Comparison of ENCODE assay signal across 24 mouse cellular contexts in the genomic region with DNA sequence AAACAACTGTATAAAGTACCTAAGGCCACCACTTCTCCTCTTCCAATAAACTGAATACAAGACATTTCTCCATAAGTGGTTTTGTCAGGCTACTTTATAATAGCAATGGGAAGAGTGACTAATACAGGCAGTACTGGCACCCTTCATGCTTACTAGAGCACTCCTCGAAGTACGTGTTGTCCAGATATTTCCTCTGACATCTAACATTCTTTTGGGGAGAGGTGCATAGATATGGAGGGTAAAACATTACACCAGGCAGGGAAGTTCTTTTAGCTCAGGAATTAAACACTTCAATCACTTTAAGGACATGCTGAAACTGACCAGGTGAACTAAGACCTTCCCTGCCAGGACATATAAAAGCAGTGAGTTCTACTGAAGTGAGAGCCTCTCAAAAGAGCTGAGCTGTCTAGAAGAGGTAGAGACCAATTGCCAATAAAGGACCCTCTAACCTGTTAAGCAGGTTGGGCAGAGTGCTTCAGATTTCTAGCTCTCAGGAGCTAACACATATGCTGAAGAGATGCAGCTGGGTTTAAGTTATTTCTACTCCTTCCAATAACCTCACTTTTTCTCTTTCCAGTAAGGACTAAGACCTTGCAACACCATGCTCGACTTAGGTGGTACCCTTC.
DNase-seq lines count a peak whose midpoint lies in the region; ATAC-seq and TF ChIP-seq lines count a peak whose summit lies in the region.
"Had no signal": no experiment of that assay in that cellular context is flagged by ENCODE, and none has a peak within 500 bp of the region (broad histone marks: within the 10 kb centered on the region; RNA-seq: fewer than 3 reads in every experiment).

No protein-coding gene starts in this region.

- no peak overlapping the region for H3K9ac ChIP-seq in lung, embryonic 14.5 days
- H3K9ac ChIP-seq in lung, embryonic 16.5 days (ENCODE audit: low read length) = no peak overlapping the region
- H3K9ac ChIP-seq: embryonic facial prominence, embryonic 12.5 days; forebrain, embryonic 13.5 days; forebrain, embryonic 15.5 days had no signal

- H3K4me3 ChIP-seq in lung, embryonic 14.5 days (ENCODE audit: low read depth, low read length) = no peak overlapping the region
- H3K4me3 ChIP-seq in lung, embryonic 16.5 days (ENCODE audit: low read length) = no peak overlapping the region
- H3K4me3 ChIP-seq: embryonic facial prominence, embryonic 10.5 days; embryonic facial prominence, embryonic 12.5 days; forebrain, embryonic 13.5 days; forebrain, embryonic 15.5 days had no signal

- H3K36me3 ChIP-seq in lung, embryonic 14.5 days (ENCODE audit: insufficient read depth) = no peaks in the 10 kb centered on the region
- no peaks in the 10 kb centered on the region for H3K36me3 ChIP-seq in lung, embryonic 16.5 days (ENCODE audit: control insufficient read depth, insufficient read depth, low read length)
- H3K36me3 ChIP-seq: embryonic facial prominence, embryonic 10.5 days; embryonic facial prominence, embryonic 12.5 days; forebrain, embryonic 15.5 days; G1E had no signal

- ATAC-seq in lung, embryonic 14.5 days (ENCODE audit: insufficient read depth) = peak; percentile 83; the same call in 1 of the 2 replicates
- peak; percentile 97 for ATAC-seq in lung, embryonic 16.5 days (ENCODE audit: low read depth)
- ATAC-seq: activated CD4-positive, CD25-positive, alpha-beta regulatory T cell, adult 4 months; CD4-positive, CD25-positive, alpha-beta regulatory T cell, adult 4 months; forebrain, embryonic 13.5 days; forebrain, embryonic 15.5 days; Patski had no signal

- no peaks in the 10 kb centered on the region for H3K27me3 ChIP-seq in lung, embryonic 14.5 days (ENCODE audit: insufficient read depth, low read length)
- no peaks in the 10 kb centered on the region for H3K27me3 ChIP-seq in lung, embryonic 16.5 days (ENCODE audit: control insufficient read depth, insufficient read depth, low read depth, low read length)
- H3K27me3 ChIP-seq: CH12.LX; embryonic facial prominence, embryonic 12.5 days; forebrain, embryonic 13.5 days; forebrain, embryonic 15.5 days; Patski had no signal

- WGBS in lung, embryonic 14.5 days = 51% methylated on average over 3 of the region's 3 CpGs
- WGBS in lung, embryonic 16.5 days = 44% methylated on average over 3 of the region's 3 CpGs

- peak; percentile 59 for DNase-seq in lung, embryonic 14.5 days
- DNase-seq in lung, adult 18-20 months = no peak
- no peak for DNase-seq in lung, postnatal 4 days
- peak; percentile 1 for DNase-seq in lung, postnatal 25 days (ENCODE audit: low spot score)
- no peak for DNase-seq in lung, postnatal 14 days
- DNase-seq: adrenal gland, adult 8-10 months; adrenal gland, postnatal 14 days; adrenal gland, postnatal 36 days; B cell, adult 2 months; cerebellum, adult 11-12 months; cerebellum, adult 2 months; cerebellum, adult 9-10 months; cerebellum, postnatal 10 days; cerebellum, postnatal 25 days had no signal

- H3K4me1 ChIP-seq in lung, embryonic 14.5 days (ENCODE audit: insufficient read depth) = no peaks in the 10 kb centered on the region
- H3K4me1 ChIP-seq in lung, embryonic 16.5 days (replicated peaks; ENCODE audit: control insufficient read depth, insufficient read depth, low read length) = no peaks in the 10 kb centered on the region
- H3K4me1 ChIP-seq: embryonic facial prominence, embryonic 10.5 days; embryonic facial prominence, embryonic 12.5 days; forebrain, embryonic 13.5 days; forebrain, embryonic 15.5 days had no signal

- no peak for TF ChIP-seq CTCF in lung, embryonic 14.5 days (IDR thresholded peaks at IDR 0.05; ENCODE audit: low read depth)

- no peaks in the 10 kb centered on the region for H3K9me3 ChIP-seq in lung, embryonic 14.5 days (ENCODE audit: low read depth, low read length)
- no peaks in the 10 kb centered on the region for H3K9me3 ChIP-seq in lung, embryonic 16.5 days (ENCODE audit: control insufficient read depth, low read length)
- H3K9me3 ChIP-seq: embryonic facial prominence, embryonic 10.5 days; embryonic facial prominence, embryonic 12.5 days; forebrain, embryonic 13.5 days; forebrain, embryonic 15.5 days; G1E had no signal

- H3K4me2 ChIP-seq in lung, embryonic 14.5 days = no peak overlapping the region
- no peak overlapping the region for H3K4me2 ChIP-seq in lung, embryonic 16.5 days (ENCODE audit: low read depth, low read length)
- H3K4me2 ChIP-seq: embryonic facial prominence, embryonic 12.5 days; forebrain, embryonic 13.5 days; forebrain, embryonic 15.5 days had no signal

- H3K27ac ChIP-seq in lung, embryonic 14.5 days (ENCODE audit: low read depth) = no peak overlapping the region
- peak overlapping the region; percentile 57 for H3K27ac ChIP-seq in lung, embryonic 16.5 days (ENCODE audit: low read length)
- H3K27ac ChIP-seq: embryonic facial prominence, embryonic 10.5 days; embryonic facial prominence, embryonic 12.5 days; forebrain, embryonic 13.5 days; forebrain, embryonic 15.5 days had no signal

Comparison
In these comparisons a context has a peak if more than half of its experiments do, and no peak if none do; other contexts are left out.
1. DNase-seq: peak in lung, embryonic 14.5 days (single experiment) and lung, postnatal 25 days (single experiment); none in lung, adult 18-20 months (0 of 2), lung, postnatal 4 days (0 of 2) and lung, postnatal 14 days (single experiment).